Comparison of ENCODE assay signal across 24 mouse cellular contexts in the genomic region with DNA sequence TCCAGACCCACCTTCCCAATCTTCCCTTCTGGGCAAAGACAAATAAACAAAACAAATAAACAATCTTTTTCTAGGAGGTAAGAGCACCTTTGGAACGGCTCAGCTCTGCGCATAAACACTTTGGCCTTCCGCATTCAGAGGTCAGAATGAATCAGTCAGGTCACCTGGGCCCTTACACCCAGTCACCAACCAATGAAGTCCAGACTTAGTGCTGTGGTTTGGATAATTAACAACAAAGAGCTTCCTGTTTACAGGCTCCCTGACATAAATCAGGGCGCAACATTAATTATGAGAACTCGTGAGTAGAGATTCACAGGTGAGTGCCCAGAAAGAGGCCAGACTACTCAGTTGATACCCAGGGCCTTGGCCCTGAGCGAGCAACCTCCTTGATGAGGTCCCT.
A peak's percentile ranks its signal among the peaks of the same experiment; 100 is the strongest.
DNase-seq lines count a peak whose midpoint lies in the region; ATAC-seq and TF ChIP-seq lines count a peak whose summit lies in the region.
"Had no signal": no experiment of that assay in that cellular context is flagged by ENCODE, and none has a peak within 500 bp of the region (broad histone marks: within the 10 kb centered on the region; RNA-seq: fewer than 3 reads in every experiment).

No protein-coding gene starts in this region.

- no peak for TF ChIP-seq CTCF in heart, adult 2 months (IDR thresholded peaks at IDR 0.05)

- TF ChIP-seq EP300 in heart, adult 2 months (IDR thresholded peaks at IDR 0.05; ENCODE audit: insufficient read depth, low read depth, low read length): no peak

- no peaks in the 10 kb centered on the region for H3K27me3 ChIP-seq in heart, adult 2 months (ENCODE audit: control insufficient read depth, insufficient read depth, low read length)
- no peaks in the 10 kb centered on the region for H3K27me3 ChIP-seq in heart, embryonic 11.5 days (ENCODE audit: control insufficient read depth, insufficient read depth, low read length)
- H3K27me3 ChIP-seq: heart, embryonic 12.5 days; hindbrain, embryonic 15.5 days; lung, embryonic 15.5 days had no signal

- intact Hi-C loops in heart, adult 2 months (cut with DNase I): no loop called here
- intact Hi-C loops in left cerebral cortex, postnatal 14 days (cut with DNase I): no loop called here

- WGBS in heart, adult 2 months: 78% methylated on average over 6 of the region's 6 CpGs
- WGBS in heart, embryonic 11.5 days (ENCODE audit: insufficient replicate concordance): 83% methylated on average over 6 of the region's 6 CpGs

- H3K4me1 ChIP-seq in heart, adult 2 months (ENCODE audit: control insufficient read depth, insufficient read depth, low read length): peaks cover 11% of the 10 kb centered on the region
- H3K4me1 ChIP-seq in heart, embryonic 11.5 days (ENCODE audit: control insufficient read depth, insufficient read depth, low read length): peaks cover 4% of the 10 kb centered on the region; the same call in 1 of the 2 replicates
- H3K4me1 ChIP-seq in brown adipose tissue, adult 24 weeks (ENCODE audit: control insufficient read depth, insufficient read depth, insufficient read length, low read length): peaks cover 17% of the 10 kb centered on the region
- H3K4me1 ChIP-seq: hindbrain, embryonic 15.5 days had no signal

- peaks cover 12% of the 10 kb centered on the region for H3K36me3 ChIP-seq in heart, adult 2 months (ENCODE audit: control insufficient read depth, insufficient read depth, low read length)
- H3K36me3 ChIP-seq in heart, embryonic 11.5 days (ENCODE audit: control insufficient read depth, insufficient read depth, low read length): peaks cover 4% of the 10 kb centered on the region; the same call in 1 of the 2 replicates
- H3K36me3 ChIP-seq: hindbrain, embryonic 15.5 days; lung, embryonic 15.5 days; midbrain, embryonic 10.5 days had no signal

- no peak overlapping the region for H3K4me2 ChIP-seq in heart, embryonic 11.5 days
- H3K4me2 ChIP-seq: heart, embryonic 12.5 days; hindbrain, embryonic 15.5 days; lung, embryonic 15.5 days had no signal

- H3K27ac ChIP-seq in heart, adult 2 months: peak overlapping the region; percentile 72
- H3K27ac ChIP-seq in heart, embryonic 11.5 days (ENCODE audit: low read depth, low read length): no peak overlapping the region
- H3K27ac ChIP-seq in brown adipose tissue, adult 24 weeks (replicated peaks; ENCODE audit: low read depth, low read length): peak overlapping the region; percentile 68
- H3K27ac ChIP-seq: hindbrain, embryonic 15.5 days; left cerebral cortex, adult 2 months; lung, embryonic 15.5 days; midbrain, embryonic 10.5 days had no signal

- no peak for ATAC-seq in heart, embryonic 11.5 days (replicated peaks; ENCODE audit: insufficient number of reproducible peaks, low FRiP score, low TSS enrichment)
- ATAC-seq in inflammation-experienced regulatory T-cells, adult 6 months: no peak
- ATAC-seq: CD4-positive, CD25-positive, alpha-beta regulatory T cell, adult 4 months; forebrain, embryonic 14.5 days; intestine, embryonic 16.5 days; midbrain, embryonic 16.5 days had no signal

- H3K79me2 ChIP-seq in heart, adult 2 months (replicated peaks; ENCODE audit: control insufficient read depth, insufficient read depth, low read length): no peaks in the 10 kb centered on the region

- no peak overlapping the region for H3K4me3 ChIP-seq in heart, adult 2 months
- no peak overlapping the region for H3K4me3 ChIP-seq in heart, embryonic 11.5 days (ENCODE audit: low read depth, low read length)
- H3K4me3 ChIP-seq in brown adipose tissue, adult 24 weeks (ENCODE audit: insufficient read depth, low read depth, low read length): no peak overlapping the region
- H3K4me3 ChIP-seq: heart, embryonic 12.5 days; hindbrain, embryonic 15.5 days; left cerebral cortex, adult 2 months; lung, embryonic 15.5 days; midbrain, embryonic 10.5 days had no signal

- H3K9me3 ChIP-seq in heart, embryonic 11.5 days (replicated peaks; ENCODE audit: control insufficient read depth, low read length): no peaks in the 10 kb centered on the region
- H3K9me3 ChIP-seq: hindbrain, embryonic 15.5 days; lung, embryonic 15.5 days had no signal

- no peak for DNase-seq in heart, adult 2 months
- DNase-seq in induced T-regulatory cell, adult 2 months (ENCODE audit: low read depth): peak; percentile 37
- peak; percentile 47 for DNase-seq in yolk sac, embryonic 10.5 days (ENCODE audit: low spot score)
- DNase-seq in left cerebral cortex, postnatal 14 days (ENCODE audit: low spot score in 2 of 2): no peak
- DNase-seq: adrenal gland, postnatal 36 days; cerebellum, adult 2 months; cerebellum, postnatal 14 days; layer of hippocampus, adult 9-11 months; right cerebral cortex, adult 18-20 months; spleen, adult 18-20 months; thymus, adult 18-20 months; thymus, postnatal 36 days had no signal

- TF ChIP-seq POLR2A in heart, adult 2 months (IDR thresholded peaks at IDR 0.05; ENCODE audit: insufficient read depth, low read depth, low read length): no peak

- no peak overlapping the region for H3K9ac ChIP-seq in heart, adult 2 months (ENCODE audit: low read depth, low read length)
- no peak overlapping the region for H3K9ac ChIP-seq in heart, embryonic 11.5 days (ENCODE audit: low read depth, low read length)
- H3K9ac ChIP-seq: heart, embryonic 12.5 days; hindbrain, embryonic 15.5 days; lung, embryonic 15.5 days had no signal

Comparison
In these comparisons a context has a peak if more than half of its experiments do, and no peak if none do; other contexts are left out.
1. DNase-seq: peak in induced T-regulatory cell, adult 2 months (single experiment) and yolk sac, embryonic 10.5 days (single experiment); none in heart, adult 2 months (0 of 2) and left cerebral cortex, postnatal 14 days (0 of 2).